Mouse (Mus musculus) testis, postnatal 14 days (tissue): Measurements from ENCODE around the gene Coro2a.

Experiments
- DNase-seq: peaks from one replicate; pipeline ENCODE4 v3.0.0; 2021; ENCODE audit warnings: low spot score

Gene Coro2a

DNA sequence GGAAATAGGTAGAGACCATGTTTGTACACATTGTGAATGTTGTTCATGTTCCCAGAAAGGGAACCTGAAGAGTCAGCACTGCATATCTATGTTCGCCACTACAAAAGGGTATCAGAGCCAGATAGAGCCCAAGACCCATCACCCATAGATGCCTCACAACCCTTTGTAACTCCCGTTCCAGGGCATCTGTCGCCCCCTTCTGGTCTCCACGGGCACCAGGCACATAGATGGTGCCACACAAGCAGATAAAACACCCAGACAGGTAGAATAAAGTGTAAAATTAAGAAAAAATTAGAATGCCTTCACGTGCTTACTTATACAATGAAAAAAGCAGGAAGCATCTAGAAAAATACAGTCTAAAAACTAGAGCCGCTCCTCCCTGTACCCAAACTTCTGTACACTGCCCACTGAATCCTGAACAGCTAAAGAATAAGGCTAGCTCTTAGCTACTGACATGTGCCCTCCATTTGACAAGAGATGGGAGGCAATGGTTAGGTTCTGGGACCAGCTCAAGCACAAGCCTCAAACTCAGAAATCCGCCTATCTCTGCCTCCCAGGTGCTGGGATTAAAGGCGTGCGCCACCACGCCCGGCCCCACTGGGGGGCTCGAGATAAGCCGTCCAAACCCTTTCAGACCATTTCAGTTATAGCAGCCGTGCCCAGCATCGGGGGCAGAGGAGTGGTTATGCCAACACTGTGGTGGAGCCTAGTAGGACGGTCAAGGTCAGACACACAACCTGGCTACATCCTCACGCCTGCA lies 75.0 kb downstream of the Coro2a start:
- no peak for DNase-seq

GRCm38 (mm10) chr4:46526226-46526625 lies 75.8 kb downstream of the Coro2a start:
- DNase-seq, result no peak

- no peak for DNase-seq
Measured at GRCm38 (mm10) chr4:46523324-46523723, 78.7 kb downstream of the Coro2a start.

DNA sequence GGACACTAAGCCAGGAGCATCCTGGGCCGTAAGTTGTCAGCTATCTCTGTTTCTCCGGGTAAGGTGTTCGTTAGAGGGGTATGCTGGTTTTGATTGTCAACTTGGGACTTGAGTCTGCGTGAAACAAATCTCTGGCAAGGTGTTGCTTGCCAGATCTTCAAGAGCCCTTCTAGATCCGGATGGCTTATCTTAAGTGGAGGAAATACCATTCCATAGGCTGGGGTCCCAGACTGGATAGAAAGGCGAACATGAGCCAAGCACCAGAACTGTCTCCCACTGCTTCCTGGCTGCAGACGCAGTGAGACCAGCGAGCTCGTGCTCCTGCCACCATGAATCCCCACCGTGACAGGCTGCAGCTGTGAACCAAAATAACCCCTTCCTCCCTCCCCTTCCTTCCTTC lies 80.5 kb downstream of the Coro2a start:
- DNase-seq, result no peak

GRCm38 (mm10) chr4:46520491-46520890 lies 81.5 kb downstream of the Coro2a start:
- DNase-seq, result no peak

DNA sequence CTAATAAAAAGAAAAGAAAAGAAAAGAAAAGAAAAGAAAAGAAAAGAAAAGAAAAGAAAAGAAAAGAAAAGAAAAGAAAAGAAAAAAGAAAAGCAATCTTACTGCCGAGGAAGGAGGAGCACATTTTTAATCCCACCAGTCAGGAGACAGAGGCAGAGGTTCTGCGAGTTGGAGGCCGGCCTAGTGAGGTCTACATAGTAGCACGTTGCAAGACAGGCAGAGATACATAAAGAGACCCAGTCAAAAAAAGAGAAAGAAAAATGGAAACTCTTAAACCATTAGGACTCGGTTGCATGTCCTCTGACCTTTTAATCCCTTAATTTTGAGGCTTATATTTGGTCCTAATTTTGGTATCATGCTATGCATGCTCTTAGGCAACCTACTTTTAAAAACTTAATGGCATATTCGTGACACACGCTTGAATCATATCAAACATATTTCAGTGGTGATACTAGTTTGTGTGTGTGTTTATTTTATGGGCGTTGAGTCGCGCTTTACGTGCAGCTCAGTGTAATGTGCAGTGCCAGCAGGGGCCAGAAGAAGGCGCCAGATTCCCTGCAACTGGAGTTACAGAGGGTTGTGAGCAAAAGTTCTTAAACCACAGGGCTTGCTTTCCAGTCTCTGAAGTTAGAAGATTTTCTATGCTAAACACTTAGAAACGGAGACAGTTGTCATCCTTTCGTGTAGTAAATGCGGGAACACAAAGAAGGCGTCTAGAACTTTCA lies 94.1 kb downstream of the Coro2a start:
- DNase-seq, result peak; percentile 76

DNA sequence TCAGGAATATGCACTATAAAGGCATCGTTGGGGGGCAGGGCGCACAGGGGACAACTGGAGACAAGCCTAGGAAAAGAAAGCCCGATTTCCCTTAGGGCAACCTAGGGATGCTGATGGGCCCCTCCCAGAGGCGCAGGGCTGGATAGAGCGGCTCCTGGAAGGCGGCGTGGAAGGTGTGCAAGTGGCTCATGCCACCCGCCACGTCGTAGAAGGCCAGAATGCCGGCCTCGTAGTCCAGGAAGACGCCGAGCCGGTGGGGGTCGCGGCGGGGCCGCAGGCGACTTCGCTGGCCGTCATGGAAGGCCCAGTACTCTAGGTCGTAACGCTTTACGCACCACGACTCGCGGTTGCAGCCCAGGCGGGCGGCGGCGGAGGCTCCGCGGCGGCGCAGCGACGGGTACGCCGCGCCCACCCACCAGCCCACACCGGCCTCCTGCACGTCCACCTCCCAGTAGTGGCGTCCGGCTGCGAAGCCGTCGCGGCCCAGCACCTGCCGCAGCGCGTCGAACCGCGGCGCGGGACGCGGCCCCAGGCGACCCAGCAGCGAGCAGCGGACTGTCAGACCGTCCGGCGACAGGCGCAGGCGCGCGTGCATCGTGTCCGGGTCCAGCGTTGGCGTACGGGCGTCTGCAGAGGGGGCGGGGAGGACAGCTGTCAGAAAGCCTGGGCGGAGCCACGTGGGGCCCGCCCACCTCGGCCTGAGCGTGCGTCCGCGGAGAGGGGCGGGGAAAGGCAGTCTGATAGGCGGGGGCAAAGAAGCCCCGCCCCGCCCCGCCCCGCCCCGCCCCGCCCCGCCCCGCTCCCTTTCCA lies 95.0 kb downstream of the Coro2a start:
- DNase-seq, result peak; percentile 96

DNA sequence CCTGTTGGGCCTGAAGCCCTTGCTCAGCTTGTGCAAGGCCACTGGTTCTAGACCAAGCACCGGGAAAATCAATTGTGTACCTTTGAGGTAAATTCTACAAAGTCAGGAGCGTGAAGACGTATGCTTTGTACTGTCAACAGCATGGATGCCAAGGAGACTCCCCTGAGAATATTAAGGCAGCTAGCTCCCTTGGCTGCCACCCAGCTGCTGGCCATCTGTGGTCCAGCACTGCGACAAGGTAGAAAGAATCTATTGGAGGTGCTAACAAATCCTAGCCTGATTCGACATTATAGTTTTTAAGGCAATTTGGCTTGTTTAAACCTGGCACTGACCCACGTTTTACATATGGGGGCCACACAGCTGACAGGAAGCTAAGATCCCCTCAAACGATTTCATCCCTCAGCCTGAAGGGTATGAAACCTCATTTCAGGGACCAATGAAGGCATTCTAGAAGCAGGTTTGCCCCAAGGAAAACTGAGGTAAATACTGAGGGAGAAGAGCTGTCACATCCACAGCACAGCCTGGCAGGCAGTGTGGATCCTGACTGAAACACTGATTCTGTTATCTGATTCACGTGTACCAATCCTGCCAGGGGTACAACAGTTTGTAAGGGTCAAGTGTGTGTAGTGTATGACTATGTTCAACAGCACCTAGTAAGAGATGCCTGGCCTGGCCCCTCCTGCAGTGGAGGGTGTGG lies 96.5 kb downstream of the Coro2a start:
- no peak for DNase-seq

- DNase-seq, result no peak
Measured at GRCm38 (mm10) chr4:46503881-46504280, 98.1 kb downstream of the Coro2a start.

GRCm38 (mm10) chr4:46502606-46503502 lies 99.1 kb downstream of the Coro2a start:
- no peak for DNase-seq

DNA sequence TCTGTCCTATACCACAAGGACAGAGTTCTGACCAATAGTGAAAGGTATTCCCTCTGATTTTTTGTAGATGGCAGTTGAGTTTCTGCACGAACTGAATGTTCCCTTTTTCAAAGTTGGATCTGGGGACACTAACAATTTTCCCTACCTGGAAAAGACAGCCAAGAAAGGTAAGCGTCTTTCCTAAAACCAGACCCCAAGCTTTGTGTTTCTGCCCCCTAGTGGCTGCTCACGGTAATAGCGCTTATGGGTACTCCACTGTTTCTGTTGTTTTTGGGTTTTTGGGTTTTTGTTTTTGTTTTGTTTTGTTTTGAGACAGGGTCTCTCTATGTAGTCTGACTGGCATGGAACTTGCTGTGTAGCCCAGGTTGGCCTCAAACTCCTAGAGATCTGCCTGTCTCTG lies 103.0 kb downstream of the Coro2a start:
- DNase-seq, result no peak

GRCm38 (mm10) chr4:46498511-46498910 lies 103.5 kb downstream of the Coro2a start:
- DNase-seq, result no peak

- DNase-seq, result peak; percentile 47
Measured at GRCm38 (mm10) chr4:46497286-46497892, 104.6 kb downstream of the Coro2a start.

GRCm38 (mm10) chr4:46495543-46495942 lies 106.5 kb downstream of the Coro2a start:
- DNase-seq, result no peak

- DNase-seq, result no peak
Measured at GRCm38 (mm10) chr4:46493071-46493470, 108.9 kb downstream of the Coro2a start.

- peak; percentile 96 for DNase-seq
Measured at GRCm38 (mm10) chr4:46489028-46489925, 112.7 kb downstream of the Coro2a start, which contains the start of gene Nans. TSS of gene Nans (plus strand) at chr4:46489248.

- DNase-seq, result peak; percentile 35
Measured at GRCm38 (mm10) chr4:46487348-46487747, 114.7 kb downstream of the Coro2a start.
